Mouse (Mus musculus): ENCODE measurements around the gene Arid1b.

GRCm38 (mm10) chr17:5118171-5118570 lies 124.0 kb downstream of the Arid1b start:
- TF ChIP-seq GATA1 (IDR thresholded peaks at IDR 0.05; ENCODE audit: borderline replicate concordance, low read length) (no peak), CTCF (IDR thresholded peaks at IDR 0.05; ENCODE audit: low read depth, low read length) (no peak), GATA2 (IDR thresholded peaks at IDR 0.05; ENCODE audit: borderline replicate concordance, low read depth, low read length) (no peak), TAL1 (conservative IDR thresholded peaks at IDR 0.05; ENCODE audit: low read depth, low read length) (no peak), POLR2AphosphoS5 (IDR thresholded peaks at IDR 0.05; ENCODE audit: insufficient replicate concordance, low read depth, low read length) (no peak)
